In the genomic region with DNA sequence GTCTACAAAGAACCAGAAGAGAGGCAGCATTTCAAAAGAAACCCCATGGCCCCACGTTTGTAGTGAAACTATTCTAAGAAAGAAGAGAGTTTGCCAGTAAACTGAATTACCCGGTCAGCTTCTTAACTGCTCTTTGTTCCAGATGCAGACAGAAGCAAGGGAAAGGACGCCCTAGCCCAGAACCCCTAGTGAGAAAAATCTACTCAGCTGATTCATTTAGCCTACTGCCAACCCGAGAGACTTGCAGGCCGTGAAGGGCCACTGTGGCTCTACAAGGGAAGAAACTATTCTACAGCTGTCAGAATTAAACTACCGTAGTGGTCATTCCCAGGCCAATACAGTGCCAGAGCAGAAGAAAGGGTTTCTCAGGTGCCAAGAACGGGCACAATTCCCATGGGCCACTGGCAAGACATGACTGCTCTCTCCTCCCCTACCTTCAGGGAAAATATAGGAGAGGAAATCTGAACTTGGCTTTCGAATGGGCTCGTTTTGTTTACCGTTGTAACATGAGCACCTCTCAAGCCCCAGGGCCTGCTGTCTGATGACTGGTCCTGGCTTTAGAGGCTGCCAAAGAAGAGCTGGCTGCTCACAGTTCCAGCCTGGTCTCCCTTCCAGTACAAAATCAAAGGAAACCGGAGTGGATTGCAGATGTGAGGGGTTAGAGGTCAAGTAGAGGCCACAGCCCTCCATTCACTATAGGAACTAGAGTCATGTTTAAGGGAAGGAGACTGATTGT, we compare ENCODE assay signal across 9 mouse cellular contexts.
DNase-seq lines count a peak whose midpoint lies in the region; ATAC-seq and TF ChIP-seq lines count a peak whose summit lies in the region.
"Had no signal": no experiment of that assay in that cellular context is flagged by ENCODE, and none has a peak within 500 bp of the region (broad histone marks: within the 10 kb centered on the region; RNA-seq: fewer than 3 reads in every experiment).

No protein-coding gene starts in this region.

- no peaks in the 10 kb centered on the region for H3K4me1 ChIP-seq in midbrain, postnatal 0 days (ENCODE audit: insufficient read depth, low read length)
- peaks cover 26% of the 10 kb centered on the region for H3K4me1 ChIP-seq in midbrain, embryonic 13.5 days (replicated peaks)
- no peaks in the 10 kb centered on the region for H3K4me1 ChIP-seq in embryonic facial prominence, embryonic 11.5 days (ENCODE audit: control insufficient read depth, insufficient read depth, low read length)
- peaks cover 20% of the 10 kb centered on the region for H3K4me1 ChIP-seq in limb, embryonic 11.5 days (ENCODE audit: control insufficient read depth, insufficient read depth, low read length)
- peaks cover 9% of the 10 kb centered on the region; the same call in 1 of the 2 replicates for H3K4me1 ChIP-seq in stomach, embryonic 15.5 days

- peak; percentile 54 for DNase-seq in midbrain, postnatal 0 days (ENCODE audit: low spot score)
- DNase-seq in embryonic facial prominence, embryonic 11.5 days (ENCODE audit: low spot score), result peak; percentile 80
- DNase-seq in limb, embryonic 11.5 days (ENCODE audit: low spot score), result peak; percentile 69
- no peak for DNase-seq in cerebellum, postnatal 10 days
- no peak for DNase-seq in thymus, postnatal 25 days
- DNase-seq: right cerebral cortex, adult 18-20 months had no signal

- no peaks in the 10 kb centered on the region for H3K9me3 ChIP-seq in midbrain, postnatal 0 days (ENCODE audit: low read length)
- H3K9me3 ChIP-seq in midbrain, embryonic 13.5 days, result no peaks in the 10 kb centered on the region
- no peaks in the 10 kb centered on the region for H3K9me3 ChIP-seq in embryonic facial prominence, embryonic 11.5 days (replicated peaks; ENCODE audit: control insufficient read depth, low read length)
- no peaks in the 10 kb centered on the region for H3K9me3 ChIP-seq in limb, embryonic 11.5 days (ENCODE audit: control insufficient read depth, low read length)
- no peaks in the 10 kb centered on the region for H3K9me3 ChIP-seq in stomach, embryonic 15.5 days
- H3K9me3 ChIP-seq: midbrain, embryonic 15.5 days had no signal

- ATAC-seq in midbrain, postnatal 0 days (ENCODE audit: low FRiP score), result no peak
- no peak for ATAC-seq in midbrain, embryonic 13.5 days
- ATAC-seq in embryonic facial prominence, embryonic 11.5 days (replicated peaks; ENCODE audit: insufficient number of reproducible peaks, low FRiP score, low TSS enrichment, low read depth), result peak; percentile 53; the same call in 1 of the 2 replicates
- no peak for ATAC-seq in limb, embryonic 11.5 days (ENCODE audit: insufficient number of reproducible peaks, low FRiP score, low TSS enrichment, low read depth)
- peak; percentile 43; the same call in 1 of the 2 replicates for ATAC-seq in stomach, embryonic 15.5 days (ENCODE audit: insufficient read depth, low FRiP score, low read depth)
- ATAC-seq: midbrain, embryonic 15.5 days had no signal

- H3K9ac ChIP-seq in midbrain, postnatal 0 days (replicated peaks; ENCODE audit: low read length, poor library complexity, severe bottlenecking), result no peak overlapping the region
- H3K9ac ChIP-seq in midbrain, embryonic 13.5 days (replicated peaks), result no peak overlapping the region
- H3K9ac ChIP-seq in embryonic facial prominence, embryonic 11.5 days (replicated peaks; ENCODE audit: low read length), result no peak overlapping the region
- H3K9ac ChIP-seq in limb, embryonic 11.5 days (ENCODE audit: low read length), result peak overlapping the region; percentile 8; the same call in 1 of the 2 replicates
- H3K9ac ChIP-seq in stomach, embryonic 15.5 days, result no peak overlapping the region
- H3K9ac ChIP-seq: midbrain, embryonic 15.5 days had no signal

- WGBS in midbrain, postnatal 0 days, result 37% methylated on average over 11 of the region's 11 CpGs
- 31% methylated on average over 11 of the region's 11 CpGs for WGBS in midbrain, embryonic 13.5 days
- WGBS in embryonic facial prominence, embryonic 11.5 days, result 18% methylated on average over 11 of the region's 11 CpGs
- WGBS in limb, embryonic 11.5 days, result 18% methylated on average over 11 of the region's 11 CpGs
- WGBS in stomach, embryonic 15.5 days, result 37% methylated on average over 11 of the region's 11 CpGs

- no peak overlapping the region for H3K4me3 ChIP-seq in midbrain, postnatal 0 days (ENCODE audit: low read depth, low read length)
- no peak overlapping the region for H3K4me3 ChIP-seq in midbrain, embryonic 13.5 days (replicated peaks)
- H3K4me3 ChIP-seq in embryonic facial prominence, embryonic 11.5 days (ENCODE audit: low read depth, low read length), result no peak overlapping the region
- no peak overlapping the region for H3K4me3 ChIP-seq in limb, embryonic 11.5 days (ENCODE audit: low read depth, low read length)
- H3K4me3 ChIP-seq in stomach, embryonic 15.5 days (replicated peaks), result no peak overlapping the region
- H3K4me3 ChIP-seq: midbrain, embryonic 15.5 days had no signal

- no peaks in the 10 kb centered on the region for H3K27me3 ChIP-seq in midbrain, postnatal 0 days (ENCODE audit: insufficient read depth, low read length)
- H3K27me3 ChIP-seq in midbrain, embryonic 13.5 days, result no peaks in the 10 kb centered on the region
- H3K27me3 ChIP-seq in embryonic facial prominence, embryonic 11.5 days (ENCODE audit: control insufficient read depth, insufficient read depth, low read length), result no peaks in the 10 kb centered on the region
- no peaks in the 10 kb centered on the region for H3K27me3 ChIP-seq in limb, embryonic 11.5 days (ENCODE audit: control insufficient read depth, insufficient read depth, low read length)
- no peaks in the 10 kb centered on the region for H3K27me3 ChIP-seq in stomach, embryonic 15.5 days (replicated peaks)
- H3K27me3 ChIP-seq: midbrain, embryonic 15.5 days had no signal

- TF ChIP-seq CTCF in midbrain, postnatal 0 days (IDR thresholded peaks at IDR 0.05), result no peak

- H3K4me2 ChIP-seq in midbrain, postnatal 0 days (ENCODE audit: low read depth, low read length, poor library complexity, severe bottlenecking), result no peak overlapping the region
- H3K4me2 ChIP-seq in midbrain, embryonic 13.5 days (replicated peaks), result no peak overlapping the region
- no peak overlapping the region for H3K4me2 ChIP-seq in embryonic facial prominence, embryonic 11.5 days (ENCODE audit: low read depth, low read length)
- no peak overlapping the region for H3K4me2 ChIP-seq in limb, embryonic 11.5 days (ENCODE audit: low read depth, severe bottlenecking)
- no peak overlapping the region for H3K4me2 ChIP-seq in stomach, embryonic 15.5 days
- H3K4me2 ChIP-seq: midbrain, embryonic 15.5 days had no signal

- H3K36me3 ChIP-seq in midbrain, postnatal 0 days (ENCODE audit: insufficient read depth, low read length), result no peaks in the 10 kb centered on the region
- H3K36me3 ChIP-seq in midbrain, embryonic 13.5 days, result no peaks in the 10 kb centered on the region
- H3K36me3 ChIP-seq in embryonic facial prominence, embryonic 11.5 days (replicated peaks; ENCODE audit: control insufficient read depth, insufficient read depth, low read depth, low read length), result no peaks in the 10 kb centered on the region
- H3K36me3 ChIP-seq in limb, embryonic 11.5 days (ENCODE audit: control insufficient read depth, insufficient read depth, low read length), result no peaks in the 10 kb centered on the region
- no peaks in the 10 kb centered on the region for H3K36me3 ChIP-seq in stomach, embryonic 15.5 days
- H3K36me3 ChIP-seq: midbrain, embryonic 15.5 days had no signal

- no peak overlapping the region for H3K27ac ChIP-seq in midbrain, postnatal 0 days (ENCODE audit: low read depth, low read length)
- no peak overlapping the region for H3K27ac ChIP-seq in midbrain, embryonic 13.5 days
- no peak overlapping the region for H3K27ac ChIP-seq in embryonic facial prominence, embryonic 11.5 days (replicated peaks; ENCODE audit: low read depth, low read length)
- H3K27ac ChIP-seq in limb, embryonic 11.5 days (replicated peaks; ENCODE audit: low read depth, low read length), result peak overlapping the region; percentile 65
- H3K27ac ChIP-seq in stomach, embryonic 15.5 days, result no peak overlapping the region
- H3K27ac ChIP-seq: midbrain, embryonic 15.5 days had no signal

Comparison
In these comparisons a context has a peak if more than half of its experiments do, and no peak if none do; other contexts are left out.
1. ATAC-seq: peak in embryonic facial prominence, embryonic 11.5 days (single experiment) and stomach, embryonic 15.5 days (single experiment); none in midbrain, postnatal 0 days (single experiment), midbrain, embryonic 13.5 days (single experiment) and limb, embryonic 11.5 days (single experiment).
2. DNase-seq: peak in midbrain, postnatal 0 days (single experiment), embryonic facial prominence, embryonic 11.5 days (single experiment) and limb, embryonic 11.5 days (single experiment); none in cerebellum, postnatal 10 days (0 of 2) and thymus, postnatal 25 days (single experiment).